Mouse (Mus musculus) lung, postnatal 0 days (tissue): ENCODE measurements at regions not wholly inside any gene's neighbourhood (a gene's known extent, or its start where the extent isn't known, plus 50 kb on each side); places are given as distances from the start of the nearest gene placed in this dataset.

Experiments
- CTCF ChIP-seq: IDR thresholded peaks from 2 replicates; pipeline ENCODE4 v1.5.1; 2016; ENCODE audit warnings: antibody characterized with exemption, mild to moderate bottlenecking
- EP300 ChIP-seq: IDR thresholded peaks from 2 replicates; pipeline ENCODE4 v1.6.1; 2016; ENCODE audit warnings: antibody characterized with exemption, mild to moderate bottlenecking, control low read depth

DNA sequence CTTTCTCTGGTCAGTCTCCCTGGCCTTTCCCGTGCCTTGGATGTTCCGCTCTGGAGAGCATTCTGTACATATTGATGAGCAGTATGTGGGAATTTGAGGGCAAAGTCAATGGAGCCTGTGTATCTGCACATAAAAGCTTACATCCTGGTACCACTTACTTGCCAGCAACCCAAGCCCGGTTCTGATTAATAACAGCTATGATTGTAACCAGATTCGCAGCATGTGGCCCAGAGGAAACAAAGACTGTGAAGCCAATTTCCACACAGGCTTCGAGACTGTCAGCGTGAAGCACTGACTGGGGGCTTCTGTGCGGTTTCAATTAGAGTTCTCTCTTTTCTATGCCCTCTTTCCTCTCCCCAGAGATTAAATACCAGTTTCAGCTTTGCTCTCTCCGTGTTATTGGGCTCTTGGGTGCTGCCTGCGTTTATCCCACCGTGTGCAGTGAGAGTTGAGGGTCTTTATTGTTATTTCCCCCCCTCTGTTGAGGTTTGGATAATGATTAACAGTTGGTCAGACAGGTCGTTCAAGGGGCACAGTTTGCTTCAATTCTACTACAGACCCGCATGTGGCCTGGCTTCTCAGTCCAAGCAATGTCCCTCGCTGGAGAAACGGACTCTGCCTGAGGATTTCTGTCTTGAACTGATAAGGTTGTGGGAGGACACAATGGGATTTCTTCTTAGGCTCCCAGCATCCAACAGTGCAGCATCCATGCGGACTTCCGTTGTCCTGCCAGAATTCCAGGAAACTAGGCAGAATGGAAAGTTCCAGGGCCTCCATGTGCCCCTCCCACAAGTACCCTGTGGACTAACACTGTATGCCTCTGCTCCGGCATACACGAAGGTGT, 229.6 kb downstream of the Hace1 start:
- TF ChIP-seq CTCF = no peak
- no peak for TF ChIP-seq EP300
